Mouse (Mus musculus): Measurements from ENCODE around the gene Ccdc6. TPM values are rescaled to one million over a fixed set of nuclear protein-coding genes. Genes with fewer than 3 reads are reported as not detected.
A peak's percentile ranks its signal among the peaks of the same experiment; 100 is the strongest.

The Ccdc6 gene
- polyA plus RNA-seq, 1 experiment: 73.0 TPM

- no peak overlapping the region for H3K4me3 ChIP-seq (ENCODE audit: control insufficient read depth, low read depth, low read length)
- no peaks in the 10 kb centered on the region for H3K36me3 ChIP-seq (ENCODE audit: control insufficient read depth, insufficient read depth, low read length)
- H3K4me1 ChIP-seq (ENCODE audit: control insufficient read depth, insufficient read depth, low read length): no peaks in the 10 kb centered on the region
- no peak for TF ChIP-seq CTCF (IDR thresholded peaks at IDR 0.05; ENCODE audit: control insufficient read depth, insufficient read depth, insufficient replicate concordance, low read depth, low read length)
- no peak for TF ChIP-seq POLR2A (IDR thresholded peaks at IDR 0.05; ENCODE audit: control insufficient read depth, low read depth, low read length)
- no peak overlapping the region for H3K27ac ChIP-seq (ENCODE audit: control insufficient read depth, insufficient read depth, low read depth, low read length)
- no peaks in the 10 kb centered on the region for H3K27me3 ChIP-seq (ENCODE audit: control insufficient read depth, insufficient read depth, low read length)
Measured at GRCm38 (mm10) chr10:70081564-70082175, 15.3 kb upstream of the Ccdc6 start.

GRCm38 (mm10) chr10:70083241-70083640 lies 13.7 kb upstream of the Ccdc6 start:
- TF ChIP-seq POLR2A (IDR thresholded peaks at IDR 0.05; ENCODE audit: control insufficient read depth, low read depth, low read length) (no peak), CTCF (IDR thresholded peaks at IDR 0.05; ENCODE audit: control insufficient read depth, insufficient read depth, insufficient replicate concordance, low read depth, low read length) (no peak)
- Histone ChIP-seq H3K36me3 (ENCODE audit: control insufficient read depth, insufficient read depth, low read length) (no peaks in the 10 kb centered on the region), H3K4me1 (ENCODE audit: control insufficient read depth, insufficient read depth, low read length) (no peaks in the 10 kb centered on the region), H3K27me3 (ENCODE audit: control insufficient read depth, insufficient read depth, low read length) (no peaks in the 10 kb centered on the region), H3K4me3 (ENCODE audit: control insufficient read depth, low read depth, low read length) (no peak overlapping the region), H3K27ac (ENCODE audit: control insufficient read depth, insufficient read depth, low read depth, low read length) (no peak overlapping the region)

GRCm38 (mm10) chr10:70085256-70085961 lies 11.5 kb upstream of the Ccdc6 start:
- H3K27me3 ChIP-seq (ENCODE audit: control insufficient read depth, insufficient read depth, low read length): no peaks in the 10 kb centered on the region
- H3K4me3 ChIP-seq (ENCODE audit: control insufficient read depth, low read depth, low read length): no peak overlapping the region
- H3K36me3 ChIP-seq (ENCODE audit: control insufficient read depth, insufficient read depth, low read length): no peaks in the 10 kb centered on the region
- TF ChIP-seq POLR2A (IDR thresholded peaks at IDR 0.05; ENCODE audit: control insufficient read depth, low read depth, low read length): no peak
- no peak for TF ChIP-seq CTCF (IDR thresholded peaks at IDR 0.05; ENCODE audit: control insufficient read depth, insufficient read depth, insufficient replicate concordance, low read depth, low read length)
- H3K27ac ChIP-seq (ENCODE audit: control insufficient read depth, insufficient read depth, low read depth, low read length): no peak overlapping the region
- H3K4me1 ChIP-seq (ENCODE audit: control insufficient read depth, insufficient read depth, low read length): no peaks in the 10 kb centered on the region

DNA sequence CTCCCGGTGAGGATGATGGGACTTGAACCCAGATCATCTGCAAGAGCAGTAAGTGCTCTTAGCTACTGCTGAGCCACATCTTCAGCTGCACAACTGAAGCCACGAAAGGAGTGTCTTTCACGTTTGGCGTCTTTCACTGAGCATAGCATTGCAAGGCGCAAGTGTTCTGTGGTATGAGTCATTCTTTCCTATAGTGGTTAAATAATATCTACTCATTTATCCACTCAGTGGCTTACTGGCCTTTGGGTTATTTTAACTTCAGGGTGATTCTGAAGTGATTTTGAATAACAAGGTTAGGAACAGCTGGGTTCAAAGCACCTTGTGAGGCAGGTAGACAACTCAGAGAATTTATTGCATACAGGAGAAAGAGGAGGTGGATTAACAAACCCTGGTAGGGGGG lies 8.1 kb upstream of the Ccdc6 start:
- H3K27ac ChIP-seq (ENCODE audit: control insufficient read depth, insufficient read depth, low read depth, low read length): no peak overlapping the region
- no peak overlapping the region for H3K4me3 ChIP-seq (ENCODE audit: control insufficient read depth, low read depth, low read length)
- TF ChIP-seq CTCF (IDR thresholded peaks at IDR 0.05; ENCODE audit: control insufficient read depth, insufficient read depth, insufficient replicate concordance, low read depth, low read length) (no peak), POLR2A (IDR thresholded peaks at IDR 0.05; ENCODE audit: control insufficient read depth, low read depth, low read length) (no peak)
- H3K4me1 ChIP-seq (ENCODE audit: control insufficient read depth, insufficient read depth, low read length): no peaks in the 10 kb centered on the region
- H3K27me3 ChIP-seq (ENCODE audit: control insufficient read depth, insufficient read depth, low read length): no peaks in the 10 kb centered on the region
- no peaks in the 10 kb centered on the region for H3K36me3 ChIP-seq (ENCODE audit: control insufficient read depth, insufficient read depth, low read length)

DNA sequence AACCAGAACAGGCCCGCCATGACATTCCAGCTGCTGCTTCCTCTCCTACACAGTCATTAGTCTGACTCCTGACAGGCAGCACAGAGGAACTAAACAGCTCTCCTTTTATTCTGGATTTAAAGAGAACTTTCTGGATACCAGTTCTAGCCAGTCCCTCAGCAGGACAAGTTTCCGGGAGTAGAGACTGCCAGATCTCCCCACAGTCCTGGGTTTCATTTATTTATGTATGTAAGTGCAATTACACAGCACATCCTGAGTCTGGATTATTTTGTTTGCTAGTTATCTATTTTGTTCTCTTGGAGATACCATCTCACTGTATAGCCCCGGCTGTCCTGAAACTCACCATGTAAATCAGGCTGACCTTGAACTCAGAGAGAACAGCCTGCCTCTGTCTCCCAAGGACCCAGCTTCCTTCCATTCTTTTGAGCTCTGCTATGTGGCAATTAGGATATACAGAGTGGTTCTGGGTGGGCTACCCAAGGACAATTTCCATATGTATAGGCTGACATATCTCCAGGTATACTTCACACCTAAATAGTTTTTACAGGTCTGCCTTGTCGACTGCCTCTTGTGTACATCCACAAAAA lies 5.0 kb upstream of the Ccdc6 start:
- Histone ChIP-seq H3K4me1 (ENCODE audit: control insufficient read depth, insufficient read depth, low read length) (peaks cover 6% of the 10 kb centered on the region), H3K27ac (ENCODE audit: control insufficient read depth, insufficient read depth, low read depth, low read length) (no peak overlapping the region), H3K27me3 (ENCODE audit: control insufficient read depth, insufficient read depth, low read length) (no peaks in the 10 kb centered on the region), H3K4me3 (ENCODE audit: control insufficient read depth, low read depth, low read length) (no peak overlapping the region), H3K36me3 (ENCODE audit: control insufficient read depth, insufficient read depth, low read length) (no peaks in the 10 kb centered on the region)
- no peak for TF ChIP-seq POLR2A (IDR thresholded peaks at IDR 0.05; ENCODE audit: control insufficient read depth, low read depth, low read length)

DNA sequence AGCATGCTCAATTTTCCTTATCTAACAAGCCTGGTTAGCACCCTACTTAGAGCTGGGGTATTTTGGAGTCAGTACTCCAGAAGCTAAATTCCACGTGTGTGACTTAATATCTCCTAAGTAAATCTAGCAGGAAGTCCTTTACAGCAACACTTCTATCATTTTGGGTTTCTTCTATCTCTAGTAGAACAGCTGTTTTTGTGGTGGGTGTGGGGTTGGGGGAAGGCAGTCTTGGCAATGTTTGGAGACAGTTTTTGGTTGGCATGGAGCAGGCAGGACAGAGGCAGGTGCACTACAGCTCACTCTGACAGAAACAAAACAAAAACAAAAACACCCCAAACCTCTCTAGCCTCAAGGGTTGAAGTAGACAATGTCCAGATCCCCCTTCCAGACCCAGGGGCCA lies 3.1 kb upstream of the Ccdc6 start:
- H3K27me3 ChIP-seq (ENCODE audit: control insufficient read depth, insufficient read depth, low read length): no peaks in the 10 kb centered on the region
- no peaks in the 10 kb centered on the region for H3K36me3 ChIP-seq (ENCODE audit: control insufficient read depth, insufficient read depth, low read length)
- H3K4me1 ChIP-seq (ENCODE audit: control insufficient read depth, insufficient read depth, low read length): peaks cover 16% of the 10 kb centered on the region
- TF ChIP-seq POLR2A (IDR thresholded peaks at IDR 0.05; ENCODE audit: control insufficient read depth, low read depth, low read length) (no peak), CTCF (IDR thresholded peaks at IDR 0.05; ENCODE audit: control insufficient read depth, insufficient read depth, insufficient replicate concordance, low read depth, low read length) (no peak)
- H3K27ac ChIP-seq (ENCODE audit: control insufficient read depth, insufficient read depth, low read depth, low read length): no peak overlapping the region
- H3K4me3 ChIP-seq (ENCODE audit: control insufficient read depth, low read depth, low read length): no peak overlapping the region

- Histone ChIP-seq H3K4me1 (ENCODE audit: control insufficient read depth, insufficient read depth, low read length) (peaks cover 19% of the 10 kb centered on the region), H3K4me3 (ENCODE audit: control insufficient read depth, low read depth, low read length) (peak overlapping the region; percentile 82), H3K36me3 (ENCODE audit: control insufficient read depth, insufficient read depth, low read length) (no peaks in the 10 kb centered on the region), H3K27ac (ENCODE audit: control insufficient read depth, insufficient read depth, low read depth, low read length) (peak overlapping the region; percentile 55), H3K27me3 (ENCODE audit: control insufficient read depth, insufficient read depth, low read length) (no peaks in the 10 kb centered on the region)
- TF ChIP-seq POLR2A (IDR thresholded peaks at IDR 0.05; ENCODE audit: control insufficient read depth, low read depth, low read length) (0 out of 2 replicates have a peak, but pooled peaks have one; percentile 15), CTCF (IDR thresholded peaks at IDR 0.05; ENCODE audit: control insufficient read depth, insufficient read depth, insufficient replicate concordance, low read depth, low read length) (no peak)
Measured at GRCm38 (mm10) chr10:70095031-70095470, 1.9 kb upstream of the Ccdc6 start.
